Mouse (Mus musculus) forebrain, embryonic 12.5 days (tissue): ENCODE data around the gene Tyw1. TPM values are rescaled to one million over a fixed set of nuclear protein-coding genes. Genes with fewer than 3 reads are reported as not detected.

Source experiments
- ATAC-seq: fragments of 200-750 bp; cut with Nextera tagmentation; 2 replicates; pipeline ENCODE4 v1.8.0; 2017; ENCODE audit warnings: moderate TSS enrichment; ENCODE audit not compliant: low FRiP score
- H3K27ac ChIP-seq: fragments of 300-500 bp; sonication (generic); 2 replicates; pipeline ENCODE4 v1.5.1; 2016; ENCODE audit warnings: mild to moderate bottlenecking
- H3K27me3 ChIP-seq: fragments of 300-500 bp; sonication (generic); 2 replicates; pipeline ENCODE4 v1.6.1; 2016; ENCODE audit warnings: mild to moderate bottlenecking
- H3K36me3 ChIP-seq: fragments of 300-500 bp; sonication (generic); replicated peaks from 2 replicates; pipeline ENCODE4 v1.6.1; 2016; ENCODE audit warnings: mild to moderate bottlenecking
- H3K4me1 ChIP-seq: fragments of 300-500 bp; sonication (generic); 2 replicates; pipeline ENCODE4 v1.6.1; 2016
- H3K4me2 ChIP-seq: fragments of 300-500 bp; sonication (generic); 2 replicates; pipeline ENCODE4 v1.6.1; 2016; ENCODE audit warnings: mild to moderate bottlenecking, moderate library complexity
- H3K4me3 ChIP-seq: fragments of 300-500 bp; sonication (generic); replicated peaks from 2 replicates; pipeline ENCODE4 v1.5.1; 2016; ENCODE audit warnings: mild to moderate bottlenecking
- H3K9ac ChIP-seq: fragments of 300-500 bp; sonication (generic); 2 replicates; pipeline ENCODE4 v1.6.1; 2016; ENCODE audit warnings: mild to moderate bottlenecking
- H3K9me3 ChIP-seq: fragments of 300-500 bp; sonication (generic); 2 replicates; pipeline ENCODE4 v1.6.1; 2016
- WGBS: fragments of 180-500 bp; shearing (Covaris S2); methylation state at CpG from one replicate; pipeline ENCODE4 v1.1.7; 2016; 5-methylcytosine and 5-hydroxymethylcytosine counted together
- polyA plus RNA-seq: library from polyadenylated mRNA; unstranded; fragments of >200 nt; fragmentation: Nextera tagmentation; extraction: Ambion mirVana; gene quantifications from 2 replicates; pipeline ENCODE4 v1.2.1, GENCODE M21; 2016

Tyw1 gene
- polyA plus RNA-seq, result 28.1 and 29.8 TPM in 2 replicates

DNA sequence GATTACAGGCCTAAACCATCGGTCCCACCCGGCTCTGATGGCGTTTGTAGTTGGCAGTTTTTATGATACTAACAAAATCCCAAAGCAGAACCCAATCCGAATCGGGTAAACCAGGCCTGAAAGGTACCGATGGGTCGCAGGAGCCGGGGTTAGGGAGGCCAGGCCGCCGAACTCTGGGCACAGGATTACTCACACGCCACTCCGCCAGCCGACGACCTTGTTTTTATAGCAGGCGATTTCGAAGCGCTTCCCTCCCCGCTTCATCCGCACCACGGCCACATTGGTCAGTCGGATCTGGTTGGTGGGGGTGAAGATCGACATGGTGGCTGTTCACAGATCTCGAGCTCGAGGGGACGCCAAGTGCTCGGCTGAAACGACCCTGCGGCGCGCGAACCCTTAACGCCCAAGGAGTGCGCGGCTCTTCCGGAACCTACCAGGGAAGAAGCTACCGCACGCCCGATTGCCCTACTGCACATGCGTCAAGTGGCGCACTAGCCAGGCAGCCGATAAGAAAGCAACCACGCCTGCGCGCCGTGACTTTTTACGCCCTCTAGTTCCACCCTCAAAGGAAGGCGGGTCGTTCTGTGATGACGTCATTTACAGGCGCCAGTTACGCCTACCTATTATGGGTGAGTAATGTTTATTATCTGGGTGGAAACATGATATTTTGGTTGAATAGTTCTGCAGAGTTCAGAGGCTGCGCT, at the start of gene Tyw1, which contains the start of gene Sbds:
Gene Tyw1, plus strand, starts transcription at position 603 of the 704 bp plus-strand sequence.
Gene Sbds, minus strand, starts transcription at position 514 of the 704 bp plus-strand sequence.
- peak within 1 kb of the TSS; percentile 74 for H3K27ac ChIP-seq
- H3K4me1 ChIP-seq, result peaks cover 25% of the 10 kb centered on the region
- no peaks in the 10 kb centered on the region for H3K27me3 ChIP-seq
- H3K36me3 ChIP-seq, result peaks cover 29% of the 10 kb centered on the region
- peak; percentile 89 for ATAC-seq
- H3K4me2 ChIP-seq, result peak within 1 kb of the TSS; percentile 87
- peak within 1 kb of the TSS; percentile 74 for H3K4me3 ChIP-seq
- no peaks in the 10 kb centered on the region for H3K9me3 ChIP-seq
- peak within 1 kb of the TSS; percentile 84 for H3K9ac ChIP-seq
- under 1% methylated on average over 52 of the region's 52 CpGs for WGBS

DNA sequence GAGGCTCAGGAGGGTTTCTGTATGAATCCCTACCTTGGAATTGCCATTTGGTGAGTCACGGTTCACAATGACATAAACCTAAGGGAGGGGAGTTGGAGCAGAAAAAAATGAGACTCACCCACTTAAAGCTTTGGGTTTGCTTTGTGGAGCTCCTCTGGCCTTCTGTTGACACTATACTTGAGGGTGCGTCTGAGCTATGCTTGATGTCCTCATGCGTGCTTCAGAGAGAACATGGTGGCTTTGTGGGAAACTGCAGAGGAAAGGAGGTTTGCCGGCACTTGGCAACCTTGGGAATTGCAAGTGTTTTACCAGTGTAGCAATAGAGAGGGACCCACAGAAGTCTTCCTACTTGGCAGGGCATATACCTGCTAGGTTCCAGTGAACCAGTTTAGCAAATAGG, 48.1 kb upstream of the Tyw1 start:
- 94% methylated on average over 4 of the region's 4 CpGs for WGBS
- Histone ChIP-seq H3K4me2 (no peak overlapping the region), H3K9ac (no peak overlapping the region), H3K27ac (no peak overlapping the region), H3K27me3 (no peaks in the 10 kb centered on the region), H3K36me3 (peaks cover 37% of the 10 kb centered on the region), H3K9me3 (no peaks in the 10 kb centered on the region), H3K4me3 (no peak overlapping the region), H3K4me1 (no peaks in the 10 kb centered on the region)
- ATAC-seq, result no peak

DNA sequence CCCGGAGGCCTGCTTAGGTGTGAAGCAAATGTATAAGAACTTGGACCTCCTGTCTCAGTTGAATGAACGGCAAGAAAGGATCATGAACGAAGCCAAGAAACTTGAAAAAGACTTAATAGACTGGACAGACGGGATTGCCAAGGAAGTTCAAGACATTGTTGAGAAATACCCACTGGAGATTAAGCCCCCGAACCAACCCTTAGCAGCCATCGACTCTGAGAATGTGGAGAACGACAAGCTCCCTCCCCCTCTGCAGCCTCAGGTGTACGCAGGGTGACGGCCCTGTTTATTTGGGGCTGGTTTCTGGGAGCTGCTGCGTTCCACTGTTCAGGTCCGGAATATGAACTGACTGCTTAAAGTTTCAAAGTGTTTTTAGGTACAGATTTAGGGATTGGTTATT, 42.5 kb upstream of the Tyw1 start:
- Histone ChIP-seq H3K4me1 (no peaks in the 10 kb centered on the region), H3K9me3 (no peaks in the 10 kb centered on the region), H3K27me3 (no peaks in the 10 kb centered on the region), H3K4me2 (no peak overlapping the region), H3K27ac (no peak overlapping the region), H3K4me3 (no peak overlapping the region), H3K9ac (no peak overlapping the region), H3K36me3 (peaks cover 51% of the 10 kb centered on the region)
- WGBS, result 90% methylated on average over 11 of the region's 11 CpGs
- no peak for ATAC-seq

DNA sequence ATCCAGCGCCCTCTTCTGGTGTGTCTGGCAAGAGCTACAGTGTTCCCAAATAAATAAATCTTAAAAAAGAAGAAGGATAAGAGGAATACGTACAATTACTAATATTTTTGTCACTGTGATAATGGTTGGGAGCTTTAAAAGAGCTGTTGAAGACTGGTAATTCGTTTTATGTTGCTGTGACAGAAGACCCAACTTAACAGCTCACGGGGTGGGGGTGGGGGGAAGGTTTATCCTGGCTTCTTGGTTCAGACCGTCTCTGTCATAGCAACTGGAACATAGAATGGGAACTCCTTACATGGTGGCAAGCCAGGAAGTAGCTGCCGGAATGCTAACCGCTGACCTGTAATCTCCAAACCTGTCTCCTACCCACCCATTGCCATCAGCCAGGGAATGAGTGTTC, 38.6 kb upstream of the Tyw1 start, which contains the start of gene Tmem248:
Gene Tmem248, plus strand, starts transcription at position 301 of the 400 bp plus-strand sequence.
- ATAC-seq, result no peak
- Histone ChIP-seq H3K4me3 (no peak within 1 kb of the TSS), H3K4me1 (peaks cover 8% of the 10 kb centered on the region), H3K27ac (no peak within 1 kb of the TSS), H3K4me2 (no peak within 1 kb of the TSS), H3K9me3 (no peaks in the 10 kb centered on the region), H3K27me3 (no peaks in the 10 kb centered on the region), H3K9ac (no peak within 1 kb of the TSS), H3K36me3 (peaks cover 18% of the 10 kb centered on the region)
- WGBS, result 83% methylated on average over 7 of the region's 7 CpGs

DNA sequence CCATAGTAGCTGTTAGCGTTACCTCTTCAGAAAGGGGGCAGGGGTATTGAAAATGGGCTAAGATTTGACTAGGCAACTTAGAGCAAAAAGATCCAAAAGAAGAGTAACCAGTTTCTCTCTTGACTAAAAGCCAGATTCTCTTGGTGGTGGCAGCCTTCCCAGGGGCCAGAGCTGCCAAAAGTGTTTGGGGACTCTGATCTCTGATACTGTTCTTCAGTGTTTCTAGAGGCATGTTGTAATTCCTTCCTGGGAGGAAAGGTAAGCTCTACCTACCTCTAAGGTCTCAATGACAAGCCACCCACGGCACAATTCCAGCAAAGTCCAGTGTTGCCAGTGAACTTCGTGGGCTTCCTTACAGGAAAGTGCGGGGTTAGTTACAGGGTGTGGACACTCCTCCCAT, 38.0 kb upstream of the Tyw1 start:
- peaks cover 14% of the 10 kb centered on the region for H3K36me3 ChIP-seq
- no peak for ATAC-seq

DNA sequence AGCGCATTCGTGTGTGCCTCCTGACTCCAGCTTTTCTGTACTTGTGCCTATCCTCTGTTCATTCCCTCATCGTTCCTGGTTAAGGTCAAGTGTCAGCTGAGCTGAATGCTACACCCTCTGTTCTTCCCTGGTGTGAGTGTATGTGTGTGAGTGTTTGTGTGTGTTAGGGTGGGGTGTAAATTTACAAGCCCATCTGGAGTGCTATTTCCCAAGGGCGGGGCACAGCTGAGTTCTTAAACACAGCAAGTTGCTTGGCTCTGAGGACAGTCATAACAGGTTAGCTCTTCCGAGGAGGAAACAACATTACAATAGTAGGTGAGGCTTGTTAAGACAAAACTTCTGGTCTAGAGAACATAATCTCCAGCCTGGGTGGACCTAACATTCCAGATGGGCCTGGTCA, 37.1 kb upstream of the Tyw1 start:
- H3K27me3 ChIP-seq, result no peaks in the 10 kb centered on the region
- no peak overlapping the region for H3K27ac ChIP-seq
- no peak overlapping the region for H3K4me3 ChIP-seq
- peaks cover 5% of the 10 kb centered on the region for H3K36me3 ChIP-seq
- no peak for ATAC-seq
- no peak overlapping the region for H3K4me2 ChIP-seq
- WGBS, result 88% methylated on average over 5 of the region's 5 CpGs
- no peaks in the 10 kb centered on the region for H3K9me3 ChIP-seq
- H3K4me1 ChIP-seq, result peaks cover 13% of the 10 kb centered on the region
- H3K9ac ChIP-seq, result no peak overlapping the region

More for the DNA sequence above, 38.0 kb upstream of the Tyw1 start:
- WGBS, result 86% methylated on average over 4 of the region's 4 CpGs
- H3K27ac ChIP-seq, result no peak overlapping the region
- H3K4me2 ChIP-seq, result no peak overlapping the region
- H3K9ac ChIP-seq, result no peak overlapping the region
- H3K27me3 ChIP-seq, result no peaks in the 10 kb centered on the region
- H3K4me1 ChIP-seq, result peaks cover 8% of the 10 kb centered on the region
- no peak overlapping the region for H3K4me3 ChIP-seq
- H3K9me3 ChIP-seq, result no peaks in the 10 kb centered on the region

DNA sequence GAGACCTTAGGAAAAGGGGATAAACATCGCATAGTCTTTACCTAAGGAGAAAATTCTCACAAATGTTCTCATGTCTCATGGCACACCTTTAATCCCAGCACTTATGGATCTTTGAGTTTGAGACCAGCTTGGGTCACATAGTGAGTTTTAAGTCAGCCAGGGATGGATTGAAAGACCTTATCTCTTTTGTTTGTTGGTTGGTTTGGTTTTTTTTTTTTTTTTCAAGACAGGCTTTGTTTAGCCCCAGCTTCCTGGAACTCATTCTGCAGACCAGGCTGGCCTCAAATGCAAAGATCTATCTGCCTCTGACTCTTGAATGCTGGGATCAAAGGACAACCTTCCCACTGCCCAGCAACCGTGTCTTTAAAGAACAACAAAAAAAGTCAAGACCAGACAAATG, 34.1 kb upstream of the Tyw1 start:
- H3K4me2 ChIP-seq, result peak overlapping the region; percentile 61
- H3K9me3 ChIP-seq, result no peaks in the 10 kb centered on the region
- no peaks in the 10 kb centered on the region for H3K27me3 ChIP-seq
- H3K27ac ChIP-seq, result no peak overlapping the region
- no peak for ATAC-seq
- H3K9ac ChIP-seq, result peak overlapping the region; percentile 99
- 51% methylated on average over 2 of the region's 2 CpGs for WGBS
- H3K4me1 ChIP-seq, result peaks cover 23% of the 10 kb centered on the region
- peak overlapping the region; percentile 99 for H3K4me3 ChIP-seq
- 0 out of 2 replicates have a peak, but pooled peaks cover 3% of the 10 kb centered on the region for H3K36me3 ChIP-seq

DNA sequence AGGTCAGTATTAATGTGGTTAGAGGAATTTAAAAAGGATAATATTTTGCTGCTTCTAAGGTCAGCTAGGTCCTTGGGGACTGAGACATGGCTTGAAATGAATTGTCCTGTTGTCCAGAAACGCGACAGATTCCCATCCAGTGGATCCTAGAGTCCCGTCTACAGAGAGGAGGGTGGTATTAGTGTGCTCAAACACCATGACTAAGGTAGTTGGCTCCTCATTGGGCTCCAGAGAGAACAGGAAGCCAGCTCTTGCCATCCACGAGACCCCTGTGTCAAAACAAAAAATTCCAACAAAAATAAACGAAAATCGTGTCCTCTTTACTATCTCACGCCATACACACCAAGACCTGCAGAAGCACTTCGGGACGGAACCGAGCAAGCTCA, 33.7 kb upstream of the Tyw1 start:
- peak overlapping the region; percentile 99 for H3K4me3 ChIP-seq
- 0 out of 2 replicates have a peak, but pooled peaks cover 3% of the 10 kb centered on the region for H3K36me3 ChIP-seq
- H3K9ac ChIP-seq, result peak overlapping the region; percentile 99
- H3K4me2 ChIP-seq, result peak overlapping the region; percentile 61
- H3K9me3 ChIP-seq, result no peaks in the 10 kb centered on the region
- peaks cover 23% of the 10 kb centered on the region for H3K4me1 ChIP-seq
- peak overlapping the region; percentile 84; the same call in 1 of the 2 replicates for H3K27ac ChIP-seq
- under 1% methylated on average over 10 of the region's 10 CpGs for WGBS
- no peaks in the 10 kb centered on the region for H3K27me3 ChIP-seq
- ATAC-seq, result peak; percentile 36

DNA sequence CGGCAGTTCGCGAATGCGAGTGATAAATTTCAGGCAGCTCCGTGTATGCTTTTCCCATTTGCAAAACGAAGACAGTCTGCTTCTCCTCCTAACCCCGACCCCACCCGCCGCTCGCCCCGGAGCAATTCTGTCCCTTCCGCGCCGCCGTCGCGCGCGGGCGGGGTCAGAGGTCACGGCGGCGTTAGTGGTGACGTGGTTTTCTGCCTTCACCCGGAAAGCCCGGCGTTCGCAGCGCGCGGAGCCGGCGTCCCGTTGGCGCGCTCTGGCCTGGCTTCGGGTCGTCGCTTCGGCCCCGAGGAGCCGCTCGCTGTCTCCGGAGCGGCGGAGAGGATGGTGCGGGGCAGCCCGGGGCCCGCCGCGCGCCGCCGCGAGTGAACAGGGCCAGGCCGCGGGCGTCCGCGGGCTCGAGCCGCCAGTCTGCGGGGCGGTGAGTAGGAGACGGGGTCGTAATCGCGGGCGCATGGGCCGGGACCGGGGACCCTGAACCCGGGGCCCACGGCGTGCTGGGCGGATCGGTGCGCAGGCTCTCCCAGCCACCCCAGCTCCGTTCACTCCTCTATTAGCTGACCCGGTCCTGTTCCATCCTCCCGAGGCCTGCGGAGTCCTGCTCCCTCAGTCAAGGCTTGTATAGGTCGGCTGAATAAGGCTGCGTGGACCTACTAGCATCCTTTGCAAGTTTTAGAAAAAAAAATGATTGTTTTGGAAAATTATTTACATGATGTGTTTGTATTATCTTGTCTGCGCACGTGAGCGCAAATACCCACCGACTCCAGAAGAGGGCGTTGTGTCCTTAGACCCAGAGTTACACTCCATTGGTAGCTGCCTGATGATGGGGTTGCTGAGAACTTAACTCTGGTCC, 33.0 kb upstream of the Tyw1 start:
- Histone ChIP-seq H3K4me2 (peak overlapping the region; percentile 61), H3K27me3 (no peaks in the 10 kb centered on the region), H3K4me1 (peaks cover 23% of the 10 kb centered on the region), H3K27ac (peak overlapping the region; percentile 84), H3K36me3 (0 out of 2 replicates have a peak, but pooled peaks cover 3% of the 10 kb centered on the region), H3K9ac (peak overlapping the region; percentile 99), H3K9me3 (no peaks in the 10 kb centered on the region), H3K4me3 (peak overlapping the region; percentile 99)
- peak; percentile 88 for ATAC-seq
- WGBS, result under 1% methylated on average over 88 of the region's 88 CpGs

DNA sequence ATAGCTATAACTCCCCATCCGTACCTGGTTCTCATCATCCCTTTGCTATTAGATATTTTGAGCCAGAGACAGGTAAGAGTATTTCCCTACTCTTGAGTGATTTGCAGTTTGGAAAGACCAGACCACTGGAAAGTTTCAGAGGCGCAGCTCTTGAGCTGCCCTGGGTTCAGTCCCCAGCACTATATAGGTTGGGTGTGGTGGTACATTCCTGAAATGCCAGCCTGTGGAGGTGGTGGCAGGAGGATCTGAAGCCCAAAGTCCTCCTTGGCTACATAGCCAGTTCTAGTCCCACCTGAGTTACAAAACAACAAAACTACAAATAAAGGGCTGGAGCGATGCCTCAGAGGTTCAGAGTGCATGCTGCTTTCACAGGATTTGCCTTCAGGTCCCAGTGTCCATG, 28.6 kb upstream of the Tyw1 start:
- H3K4me3 ChIP-seq, result no peak overlapping the region
- H3K27me3 ChIP-seq, result no peaks in the 10 kb centered on the region
- H3K4me1 ChIP-seq, result peaks cover 15% of the 10 kb centered on the region
- no peak overlapping the region for H3K27ac ChIP-seq
- WGBS, result 97% methylated on average over 3 of the region's 3 CpGs
- no peak for ATAC-seq
- H3K4me2 ChIP-seq, result no peak overlapping the region
- no peak overlapping the region for H3K9ac ChIP-seq
- H3K9me3 ChIP-seq, result no peaks in the 10 kb centered on the region
- H3K36me3 ChIP-seq, result peaks cover 30% of the 10 kb centered on the region

DNA sequence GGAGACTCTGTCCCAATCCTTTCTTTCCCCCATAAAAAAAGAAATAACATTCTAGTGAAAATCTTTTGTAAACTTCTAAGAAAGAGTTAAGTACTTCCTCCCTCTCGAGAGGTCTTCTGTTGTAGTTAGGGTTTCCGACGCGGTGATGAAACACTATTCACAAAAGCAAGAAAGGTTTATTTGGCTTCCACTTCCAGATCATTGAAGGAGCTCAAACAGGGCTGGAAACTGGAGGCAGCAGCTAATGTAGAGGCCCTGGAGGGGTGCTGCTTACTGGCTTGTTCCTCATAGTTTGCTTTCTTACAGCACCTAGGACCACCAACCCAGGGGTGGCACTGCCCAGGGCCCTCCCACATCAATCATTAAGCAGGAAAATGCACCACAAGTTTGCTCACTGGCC, 27.3 kb upstream of the Tyw1 start:
- H3K27me3 ChIP-seq, result no peaks in the 10 kb centered on the region
- H3K4me2 ChIP-seq, result no peak overlapping the region
- no peak for ATAC-seq
- H3K27ac ChIP-seq, result no peak overlapping the region
- no peak overlapping the region for H3K4me3 ChIP-seq
- H3K36me3 ChIP-seq, result peaks cover 43% of the 10 kb centered on the region
- no peaks in the 10 kb centered on the region for H3K9me3 ChIP-seq
- 78% methylated on average over 4 of the region's 4 CpGs for WGBS
- H3K4me1 ChIP-seq, result peaks cover 12% of the 10 kb centered on the region
- H3K9ac ChIP-seq, result no peak overlapping the region

DNA sequence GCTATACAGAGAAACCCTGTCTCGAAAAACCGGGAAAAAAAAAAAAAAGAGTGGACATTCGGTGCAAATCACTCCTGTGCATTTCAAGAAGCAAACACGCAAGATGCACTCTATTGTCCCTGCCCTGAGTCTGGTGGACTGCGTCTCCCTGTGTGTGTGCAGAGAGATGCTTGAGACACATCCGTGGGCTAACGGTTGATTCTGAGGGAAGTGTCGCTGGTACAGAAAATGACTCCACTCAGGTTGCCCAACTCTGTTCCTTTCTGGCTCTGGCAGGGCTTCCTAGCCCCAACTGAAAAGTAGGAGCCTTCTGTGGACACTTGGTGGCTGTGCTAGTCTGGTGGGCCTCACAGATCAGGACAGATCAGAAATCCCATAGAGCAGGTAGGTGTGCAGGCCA, 19.1 kb upstream of the Tyw1 start:
- no peak for ATAC-seq
- Histone ChIP-seq H3K9me3 (no peaks in the 10 kb centered on the region), H3K27me3 (no peaks in the 10 kb centered on the region), H3K4me3 (no peak overlapping the region), H3K9ac (no peak overlapping the region), H3K27ac (no peak overlapping the region), H3K4me2 (no peak overlapping the region), H3K36me3 (peaks cover 96% of the 10 kb centered on the region), H3K4me1 (no peaks in the 10 kb centered on the region)
- WGBS, result 93% methylated on average over 8 of the region's 8 CpGs
